Mouse (Mus musculus) liver, adult 2 months (tissue): ENCODE data around the gene 4930524B15Rik.

Source experiments
- CTCF ChIP-seq: fragments of 200-500 bp; IDR thresholded peaks from 2 replicates; pipeline ENCODE4 v1.5.1; 2011; ENCODE audit warnings: low read depth, low read length, control low read depth
- POLR2A ChIP-seq: fragments of 200-500 bp; IDR thresholded peaks from 2 replicates; pipeline ENCODE4 v1.6.1; 2011; ENCODE audit warnings: low read length, control low read depth; ENCODE audit not compliant: insufficient read depth; ENCODE audit errors: extremely low read depth

DNA sequence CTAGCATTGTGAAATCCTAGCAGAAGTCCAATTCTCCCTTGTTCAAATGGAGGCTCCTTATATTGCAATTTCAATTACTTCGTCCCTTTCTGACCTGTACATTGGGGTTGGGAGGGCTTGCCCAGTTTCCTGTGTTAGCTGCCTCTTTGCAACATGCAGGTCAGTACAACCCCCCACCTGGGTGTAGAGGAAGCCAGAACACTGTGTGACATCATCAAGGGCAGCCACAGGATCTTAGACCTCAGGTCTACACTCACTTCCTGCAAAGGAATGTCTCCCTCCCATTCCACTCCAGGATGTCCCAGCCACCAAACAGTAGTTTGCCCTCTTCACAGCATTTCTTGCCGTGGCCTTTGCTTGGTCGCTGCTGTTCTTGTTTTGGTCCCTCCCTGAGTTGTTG, 19.9 kb upstream of the 4930524B15Rik start:
- TF ChIP-seq CTCF, result no peak
- TF ChIP-seq POLR2A, result no peak
